Mouse (Mus musculus) CH12.LX (cell line): Measurements from ENCODE around the gene Dffb. TPM values are rescaled to one million over a fixed set of nuclear protein-coding genes. Genes with fewer than 3 reads are reported as not detected.

ENCODE experiments used
- DNase-seq: peaks from one replicate; pipeline ENCODE4 v3.0.0-alpha.2; 2013; ENCODE audit errors: extremely low read depth
- H3K27ac ChIP-seq: 2 replicates; pipeline ENCODE4 v1.5.1; 2012; ENCODE audit warnings: low read depth, mild to moderate bottlenecking, control low read depth, moderate library complexity; ENCODE audit not compliant: insufficient read depth
- H3K27me3 ChIP-seq: replicated peaks from 2 replicates; pipeline ENCODE3; 2012; ENCODE audit warnings: inconsistent platforms
- H3K36me3 ChIP-seq, 2 experiments: replicated peaks in 1 of 2; 2 replicates each; pipeline versions ENCODE3 to v1.6.1; 2012; ENCODE audit warnings: inconsistent platforms in 1 of 2, low read length in 1 of 2, mild to moderate bottlenecking in 1 of 2, mixed read lengths in 1 of 2, moderate library complexity in 1 of 2; ENCODE audit not compliant: control insufficient read depth in 1 of 2, insufficient read depth in 1 of 2
- H3K4me1 ChIP-seq, 2 experiments: 2 replicates each; pipeline ENCODE4 v1.6.1; 2012; ENCODE audit warnings: inconsistent platforms in 1 of 2, moderate library complexity in 1 of 2; ENCODE audit not compliant: insufficient read depth in 2 of 2, control insufficient read depth in 1 of 2
- H3K4me2 ChIP-seq: 2 replicates; pipeline ENCODE4 v1.6.1; 2012; ENCODE audit warnings: low read depth, mild to moderate bottlenecking, control low read depth; ENCODE audit not compliant: poor library complexity, insufficient read depth, severe bottlenecking
- H3K4me3 ChIP-seq, 3 experiments: fragments of 150-350 bp in 1 of 3; sonication (generic) in 1 of 3; replicated peaks in 1 of 3; 2 replicates each; pipeline versions ENCODE3 to v1.5.1; 2011 to 2012; ENCODE audit warnings: low read depth in 2 of 3, low read length in 2 of 3, mild to moderate bottlenecking in 2 of 3, moderate library complexity in 2 of 3, control low read depth in 1 of 3, improper control_type of control experiment in 1 of 3, inconsistent platforms in 1 of 3, mixed read lengths in 1 of 3; ENCODE audit not compliant: poor library complexity in 1 of 3
- H3K79me2 ChIP-seq: replicated peaks from 2 replicates; pipeline ENCODE4 v1.6.1; 2012; ENCODE audit warnings: mild to moderate bottlenecking, moderate library complexity; ENCODE audit not compliant: control insufficient read depth, poor library complexity, insufficient read depth, severe bottlenecking; ENCODE audit errors: extremely low read depth
- H3K9ac ChIP-seq: 2 replicates; pipeline ENCODE4 v1.6.1; 2012; ENCODE audit warnings: low read depth, mild to moderate bottlenecking, control low read depth, moderate library complexity; ENCODE audit not compliant: insufficient read depth
- H3K9me3 ChIP-seq: replicated peaks from 2 replicates; pipeline ENCODE3; 2012; ENCODE audit warnings: low read length, inconsistent platforms, mixed read lengths
- CHD1 ChIP-seq: IDR thresholded peaks from 2 replicates; pipeline ENCODE4 v1.6.1; 2012; ENCODE audit warnings: low read depth, low read length, improper control_type of control experiment, inconsistent platforms
- CHD2 ChIP-seq: IDR thresholded peaks from 2 replicates; pipeline ENCODE4 v1.6.1; 2011; ENCODE audit warnings: low read length, improper control_type of control experiment
- CTCF ChIP-seq, 2 experiments: IDR thresholded peaks in 1 of 2; conservative IDR thresholded peaks in 1 of 2; 2 replicates each; pipeline ENCODE4 v1.5.1; 2011 to 2012; ENCODE audit warnings: low read depth in 2 of 2, low read length in 2 of 2, improper control_type of control experiment in 1 of 2, inconsistent platforms in 1 of 2, mild to moderate bottlenecking in 1 of 2, moderate library complexity in 1 of 2
- ETS1 ChIP-seq: conservative IDR thresholded peaks from 2 replicates; pipeline ENCODE4 v1.6.1; 2012; ENCODE audit warnings: low read depth, mild to moderate bottlenecking, inconsistent platforms, low read length, improper control_type of control experiment, moderate library complexity
- HCFC1 ChIP-seq: IDR thresholded peaks from 2 replicates; pipeline ENCODE4 v1.6.1; 2012; ENCODE audit warnings: low read depth, mild to moderate bottlenecking, inconsistent platforms, low read length, improper control_type of control experiment
- IRF4 ChIP-seq: IDR thresholded peaks from 2 replicates; pipeline ENCODE4 v1.6.1; 2014; ENCODE audit warnings: low read depth, mild to moderate bottlenecking, inconsistent platforms, low read length, improper control_type of control experiment
- JUN ChIP-seq: IDR thresholded peaks from 2 replicates; pipeline ENCODE4 v1.6.1; 2011; ENCODE audit warnings: low read depth, mild to moderate bottlenecking, low read length, improper control_type of control experiment, moderate library complexity; ENCODE audit not compliant: insufficient read depth
- KAT2A ChIP-seq: IDR thresholded peaks from 2 replicates; pipeline ENCODE4 v1.6.1; 2012; ENCODE audit warnings: low read length, improper control_type of control experiment, inconsistent platforms; ENCODE audit not compliant: insufficient replicate concordance
- MAFK ChIP-seq: IDR thresholded peaks from 2 replicates; pipeline ENCODE4 v1.6.1; 2011; ENCODE audit warnings: low read length, improper control_type of control experiment; ENCODE audit not compliant: insufficient replicate concordance
- MEF2A ChIP-seq: IDR thresholded peaks from 2 replicates; pipeline ENCODE4 v1.6.1; 2014; ENCODE audit warnings: low read depth, mild to moderate bottlenecking, inconsistent platforms, low read length, improper control_type of control experiment, borderline replicate concordance
- MXI1 ChIP-seq: IDR thresholded peaks from 2 replicates; pipeline ENCODE4 v1.6.1; 2011; ENCODE audit warnings: mild to moderate bottlenecking, low read depth, low read length, improper control_type of control experiment
- NELFE ChIP-seq: IDR thresholded peaks from 2 replicates; pipeline ENCODE4 v1.6.1; 2011; ENCODE audit warnings: low read depth, low read length, improper control_type of control experiment
- NRF1 ChIP-seq: IDR thresholded peaks from 2 replicates; pipeline ENCODE4 v1.6.1; 2014; ENCODE audit warnings: low read depth, mild to moderate bottlenecking, inconsistent platforms, low read length, improper control_type of control experiment, moderate library complexity
- PAX5 ChIP-seq: IDR thresholded peaks from 2 replicates; pipeline ENCODE4 v1.6.1; 2012; ENCODE audit warnings: low read length, inconsistent platforms, mixed read lengths
- RAD21 ChIP-seq: IDR thresholded peaks from 2 replicates; pipeline ENCODE4 v1.6.1; 2011; ENCODE audit warnings: low read depth, mild to moderate bottlenecking, low read length, improper control_type of control experiment, moderate library complexity
- SIN3A ChIP-seq: IDR thresholded peaks from 2 replicates; pipeline ENCODE4 v1.6.1; 2012; ENCODE audit warnings: low read length, improper control_type of control experiment, inconsistent platforms
- SMC3 ChIP-seq: IDR thresholded peaks from 2 replicates; pipeline ENCODE4 v1.6.1; 2011; ENCODE audit warnings: low read depth, low read length, improper control_type of control experiment
- USF1 ChIP-seq: IDR thresholded peaks from 2 replicates; pipeline ENCODE4 v1.6.1; 2014; ENCODE audit warnings: low read depth, mild to moderate bottlenecking, inconsistent platforms, low read length, improper control_type of control experiment
- ZC3H11A ChIP-seq: IDR thresholded peaks from 2 replicates; pipeline ENCODE4 v1.6.1; 2012; ENCODE audit warnings: low read depth, mild to moderate bottlenecking, inconsistent platforms, low read length, improper control_type of control experiment
- ZMIZ1 ChIP-seq: IDR thresholded peaks from 2 replicates; pipeline ENCODE4 v1.6.1; 2012; ENCODE audit warnings: low read depth, mild to moderate bottlenecking, inconsistent platforms, low read length, improper control_type of control experiment
- dilution Hi-C: fragments of 300-500 bp; cut with MboI; formaldehyde crosslinking; loops from 2 replicates; pipeline ENCODE4 v1.14.3; 2020; ENCODE audit warnings: low sequenced_read_pairs; ENCODE audit not compliant: extremely low pct_unique_long_range_greater_than_20kb, extremely low pct_ligation_motif_present
- in situ Hi-C: fragments of 300-500 bp; cut with MboI; formaldehyde crosslinking; loops from 3 replicates; pipeline ENCODE4 v1.14.3; 2019; ENCODE audit warnings: low sequenced_read_pairs, low pct_ligation_motif_present, low pct_unique_long_range_greater_than_20kb, mixed read lengths
- polyA plus RNA-seq: library from polyadenylated mRNA; unstranded; fragments of >175 nt; gene quantifications from 2 replicates; pipeline ENCODE4 v1.2.1, GENCODE M21; 2012; ENCODE audit warnings: low read depth; ENCODE audit not compliant: insufficient read length
- total RNA-seq, 2 experiments: library from RNA; depleted of rRNA; stranded (reverse); fragments of 300-350 nt in 1 of 2; fragments of >200 nt in 1 of 2; gene quantifications; 2 replicates each; pipeline ENCODE4 v1.2.3; 2012 to 2014

Gene Dffb
- total and polyA plus RNA-seq, 3 experiments, result 10.7 to 21.4 (median 12.6) TPM

- no peak overlapping the region for H3K4me2 ChIP-seq
- no peak for TF ChIP-seq MXI1
- TF ChIP-seq IRF4, result no peak
- TF ChIP-seq JUN, result no peak
- no peak for TF ChIP-seq ETS1
- TF ChIP-seq ZMIZ1, result no peak
- TF ChIP-seq KAT2A, result no peak
- no peak for TF ChIP-seq MAFK
- TF ChIP-seq CHD2, result no peak
- no peak for TF ChIP-seq CHD1
- no peak for TF ChIP-seq USF1
- TF ChIP-seq SMC3, result 0 out of 2 replicates have a peak, but pooled peaks have one; percentile 3
- no peak for TF ChIP-seq ZC3H11A
- peak; percentile 31 for TF ChIP-seq RAD21
- TF ChIP-seq MEF2A, result no peak
- no peak for TF ChIP-seq NELFE
- TF ChIP-seq HCFC1, result no peak
- no peak for TF ChIP-seq PAX5
- peak in 1 of 2 experiments; percentile 36; a peak in 2 of 4 replicates for TF ChIP-seq CTCF (conservative IDR thresholded peaks at IDR 0.05 in 1 of 2, IDR thresholded peaks at IDR 0.05 in 1 of 2; ENCODE audit: low read depth in 2 of 2, low read length in 2 of 2)
- H3K4me3 ChIP-seq, result no peak overlapping the region
- DNase-seq, result no peak
- H3K79me2 ChIP-seq, result no peaks in the 10 kb centered on the region
- no peaks in the 10 kb centered on the region for H3K9me3 ChIP-seq
- no peaks in the 10 kb centered on the region for H3K27me3 ChIP-seq
- dilution Hi-C loops (no loop called here), in situ Hi-C loops (no loop called here)
- no peak overlapping the region for H3K27ac ChIP-seq
- peaks cover 3 to 10% of the 10 kb centered on the region in 2 experiments; a peak in 2 of 4 replicates for H3K4me1 ChIP-seq
- H3K9ac ChIP-seq, result no peak overlapping the region
- H3K36me3 ChIP-seq, result peaks cover 55 to 93% of the 10 kb centered on the region in 2 experiments
Observed at GRCm38 (mm10) chr4:153968063-153968462, 6.9 kb downstream of the Dffb start.

- in situ Hi-C loops (no loop called here), dilution Hi-C loops (no loop called here)
- Histone ChIP-seq H3K27me3 (no peaks in the 10 kb centered on the region), H3K9ac (no peak overlapping the region)
- no peak for DNase-seq
- TF ChIP-seq NRF1 (no peak), SIN3A (no peak)
- TF ChIP-seq, all 38 proteins: peak for 0
- Histone ChIP-seq H3K79me2 (no peaks in the 10 kb centered on the region), H3K4me1 (peaks cover 3 to 10% of the 10 kb centered on the region in 2 experiments; a peak in 2 of 4 replicates), H3K27ac (no peak overlapping the region), H3K4me2 (no peak overlapping the region), H3K4me3 (no peak overlapping the region), H3K9me3 (no peaks in the 10 kb centered on the region), H3K36me3 (peaks cover 59 to 93% of the 10 kb centered on the region in 2 experiments)
Observed at GRCm38 (mm10) chr4:153967556-153967955, 7.4 kb downstream of the Dffb start.
